Mouse (Mus musculus) frontal cortex, postnatal 14 days (tissue): Measurements from ENCODE around the gene Gm364.
A peak's percentile ranks its signal among the peaks of the same experiment; 100 is the strongest.

Experiments used
- DNase-seq, 2 experiments: peaks; one replicate each; pipeline ENCODE4 v3.0.0; 2022; ENCODE audit warnings: low spot score in 2 of 2

Gene Gm364

GRCm38 (mm10) chrX:57408769-57409168 lies at the start of gene Gm364:
Gm364 (plus strand) TSS chrX:57409154.
- DNase-seq = no peak

- DNase-seq = no peak
These were observed 49.6 kb upstream of the Gm364 start for GRCm38 (mm10) chrX:57359316-57359715.

GRCm38 (mm10) chrX:57364891-57365569 lies 43.9 kb upstream of the Gm364 start:
- no peak for DNase-seq

GRCm38 (mm10) chrX:57372965-57373364 lies 36.0 kb upstream of the Gm364 start:
- DNase-seq = no peak

GRCm38 (mm10) chrX:57373543-57373942 lies 35.4 kb upstream of the Gm364 start:
- DNase-seq = no peak

GRCm38 (mm10) chrX:57374029-57374428 lies 34.9 kb upstream of the Gm364 start:
- DNase-seq = no peak

- DNase-seq = no peak
These were observed 31.9 kb upstream of the Gm364 start for GRCm38 (mm10) chrX:57377096-57377495.

- DNase-seq = no peak
These were observed 30.4 kb upstream of the Gm364 start for GRCm38 (mm10) chrX:57378579-57378978.

- DNase-seq = no peak
These were observed 28.0 kb upstream of the Gm364 start for GRCm38 (mm10) chrX:57380915-57381314.

GRCm38 (mm10) chrX:57392367-57393246 lies 16.3 kb upstream of the Gm364 start, which contains the start of gene Rbmx:
Rbmx (minus strand) TSS chrX:57393036.
- DNase-seq = peak; percentile 76 to 80

GRCm38 (mm10) chrX:57393412-57393811 lies 15.5 kb upstream of the Gm364 start:
- no peak for DNase-seq

- no peak for DNase-seq
These were observed 7.6 kb upstream of the Gm364 start for GRCm38 (mm10) chrX:57401388-57401787.

GRCm38 (mm10) chrX:57403651-57404050 lies 5.3 kb upstream of the Gm364 start:
- no peak for DNase-seq

- no peak for DNase-seq
These were observed 22.7 kb downstream of the Gm364 start for GRCm38 (mm10) chrX:57431610-57432009.

GRCm38 (mm10) chrX:57433897-57434296 lies 24.9 kb downstream of the Gm364 start:
- DNase-seq = no peak

GRCm38 (mm10) chrX:57503634-57504033 lies 94.7 kb downstream of the Gm364 start, which contains the start of gene Gpr101:
Gpr101 (minus strand) TSS chrX:57503757.
- DNase-seq = no peak

GRCm38 (mm10) chrX:57506247-57506646 lies 97.3 kb downstream of the Gm364 start:
- no peak for DNase-seq

GRCm38 (mm10) chrX:57521117-57522095 lies 112.5 kb downstream of the Gm364 start:
- DNase-seq = no peak
